Mouse (Mus musculus): ENCODE measurements at regions not wholly inside any gene's neighbourhood (a gene's known extent, or its start where the extent isn't known, plus 50 kb on each side); places are given as distances from the start of the nearest gene placed in this dataset.

DNA sequence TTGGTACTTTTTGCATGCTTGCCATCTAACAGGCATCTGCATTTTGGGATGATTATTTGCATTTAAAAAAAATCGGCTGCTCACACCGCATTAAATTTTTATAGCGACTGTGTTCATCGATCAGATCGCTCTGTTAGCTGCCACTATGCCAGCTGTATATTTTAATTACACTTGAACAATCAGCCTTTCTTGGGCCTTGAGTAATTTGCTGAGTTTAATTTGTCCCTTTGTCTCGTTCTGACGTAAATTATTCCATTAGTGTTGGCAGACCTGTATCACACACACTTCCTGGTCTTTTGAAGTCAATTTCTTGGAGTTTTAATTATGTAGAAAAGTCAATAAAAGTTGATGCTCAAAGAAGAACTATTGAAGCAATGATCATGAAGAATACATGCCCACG, 167.9 kb upstream of the Igfbp7 start:
- Histone ChIP-seq H3K4me3 (ENCODE audit: control insufficient read depth, low read depth, low read length) (no peak overlapping the region), H3K27me3 (ENCODE audit: control insufficient read depth, insufficient read depth, low read length) (no peaks in the 10 kb centered on the region), H3K27ac (ENCODE audit: control insufficient read depth, insufficient read depth, low read depth, low read length) (no peak overlapping the region), H3K36me3 (ENCODE audit: control insufficient read depth, insufficient read depth, low read length) (no peaks in the 10 kb centered on the region), H3K4me1 (ENCODE audit: control insufficient read depth, insufficient read depth, low read length) (peaks cover 2% of the 10 kb centered on the region)
- TF ChIP-seq POLR2A (IDR thresholded peaks at IDR 0.05; ENCODE audit: control insufficient read depth, low read depth, low read length) (no peak), CTCF (IDR thresholded peaks at IDR 0.05; ENCODE audit: control insufficient read depth, insufficient read depth, insufficient replicate concordance, low read depth, low read length) (no peak)

DNA sequence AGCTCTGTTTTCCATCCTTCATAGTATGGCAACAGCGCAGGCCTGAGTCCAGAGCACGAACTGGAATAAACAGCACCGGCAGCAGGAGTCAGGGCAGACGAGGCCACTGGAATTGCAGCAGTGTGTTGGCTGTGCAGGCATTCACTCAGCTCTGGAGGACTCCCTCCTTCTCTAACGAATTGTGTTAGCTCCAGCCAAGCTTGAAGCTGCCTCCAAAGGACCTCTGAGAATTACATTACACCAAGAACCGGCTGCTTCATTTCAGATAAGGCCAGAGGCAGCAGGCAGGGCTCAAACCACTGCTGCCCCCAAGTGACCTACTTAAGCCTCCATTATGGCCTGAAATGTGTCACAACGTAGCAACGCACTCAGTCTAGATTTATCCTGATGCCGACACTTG, 162.5 kb upstream of the Igfbp7 start:
- TF ChIP-seq POLR2A (IDR thresholded peaks at IDR 0.05; ENCODE audit: control insufficient read depth, low read depth, low read length) (no peak), CTCF (IDR thresholded peaks at IDR 0.05; ENCODE audit: control insufficient read depth, insufficient read depth, insufficient replicate concordance, low read depth, low read length) (no peak)
- Histone ChIP-seq H3K27me3 (ENCODE audit: control insufficient read depth, insufficient read depth, low read length) (no peaks in the 10 kb centered on the region), H3K27ac (ENCODE audit: control insufficient read depth, insufficient read depth, low read depth, low read length) (no peak overlapping the region), H3K36me3 (ENCODE audit: control insufficient read depth, insufficient read depth, low read length) (no peaks in the 10 kb centered on the region), H3K4me3 (ENCODE audit: control insufficient read depth, low read depth, low read length) (no peak overlapping the region), H3K4me1 (ENCODE audit: control insufficient read depth, insufficient read depth, low read length) (no peaks in the 10 kb centered on the region)

DNA sequence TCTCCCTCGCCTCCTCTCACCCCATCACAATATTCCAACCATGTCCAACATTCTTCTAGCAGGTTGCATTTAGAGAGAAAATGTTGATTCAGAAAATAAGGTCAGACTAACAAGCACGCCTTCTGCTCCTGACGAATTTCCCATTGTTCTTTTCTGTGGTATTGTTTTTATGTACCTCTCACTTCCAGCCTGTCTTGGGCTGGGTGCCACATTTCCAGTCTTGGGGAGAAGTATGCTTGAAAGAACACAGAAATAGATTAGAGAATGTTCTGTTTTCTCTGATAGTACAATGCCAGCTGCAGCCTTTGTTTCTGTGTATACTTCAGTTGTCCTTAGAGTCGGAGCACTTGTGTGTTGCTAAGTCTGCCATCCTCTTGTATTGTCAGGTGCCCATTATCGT, 160.3 kb upstream of the Igfbp7 start:
- no peaks in the 10 kb centered on the region for H3K36me3 ChIP-seq (ENCODE audit: control insufficient read depth, insufficient read depth, low read length)
- H3K27me3 ChIP-seq (ENCODE audit: control insufficient read depth, insufficient read depth, low read length) = no peaks in the 10 kb centered on the region
- TF ChIP-seq CTCF (IDR thresholded peaks at IDR 0.05; ENCODE audit: control insufficient read depth, insufficient read depth, insufficient replicate concordance, low read depth, low read length) (no peak), POLR2A (IDR thresholded peaks at IDR 0.05; ENCODE audit: control insufficient read depth, low read depth, low read length) (no peak)

DNA sequence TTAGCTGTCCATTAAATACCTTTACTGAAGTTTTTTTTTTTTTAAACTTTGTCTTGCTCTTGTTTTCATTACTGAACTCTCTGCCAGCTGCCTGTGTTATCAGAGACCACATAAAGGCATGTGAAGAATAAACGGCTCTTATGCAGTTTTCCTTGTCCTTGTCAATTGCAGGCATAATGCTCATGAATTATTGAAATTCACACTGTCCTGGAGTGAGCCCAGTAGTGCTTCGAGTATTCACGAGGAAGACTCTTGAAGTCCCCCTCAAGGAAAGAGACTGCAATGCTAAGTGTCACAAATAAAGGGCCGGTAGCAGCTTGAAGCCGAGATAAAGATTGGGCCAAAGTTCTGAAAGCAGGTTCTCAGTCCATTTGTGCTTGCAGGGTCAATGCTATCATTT, 144.7 kb upstream of the Igfbp7 start:
- no peaks in the 10 kb centered on the region for H3K4me1 ChIP-seq (ENCODE audit: control insufficient read depth, insufficient read depth, low read length)
- no peak overlapping the region for H3K27ac ChIP-seq (ENCODE audit: control insufficient read depth, insufficient read depth, low read depth, low read length)
- H3K4me3 ChIP-seq (ENCODE audit: control insufficient read depth, low read depth, low read length) = no peak overlapping the region
- no peaks in the 10 kb centered on the region for H3K36me3 ChIP-seq (ENCODE audit: control insufficient read depth, insufficient read depth, low read length)
- TF ChIP-seq POLR2A (IDR thresholded peaks at IDR 0.05; ENCODE audit: control insufficient read depth, low read depth, low read length) (no peak), CTCF (IDR thresholded peaks at IDR 0.05; ENCODE audit: control insufficient read depth, insufficient read depth, insufficient replicate concordance, low read depth, low read length) (no peak)
- H3K27me3 ChIP-seq (ENCODE audit: control insufficient read depth, insufficient read depth, low read length) = no peaks in the 10 kb centered on the region

More for the DNA sequence above, 160.3 kb upstream of the Igfbp7 start:
- H3K4me1 ChIP-seq (ENCODE audit: control insufficient read depth, insufficient read depth, low read length) = no peaks in the 10 kb centered on the region
- H3K27ac ChIP-seq (ENCODE audit: control insufficient read depth, insufficient read depth, low read depth, low read length) = no peak overlapping the region
- no peak overlapping the region for H3K4me3 ChIP-seq (ENCODE audit: control insufficient read depth, low read depth, low read length)

DNA sequence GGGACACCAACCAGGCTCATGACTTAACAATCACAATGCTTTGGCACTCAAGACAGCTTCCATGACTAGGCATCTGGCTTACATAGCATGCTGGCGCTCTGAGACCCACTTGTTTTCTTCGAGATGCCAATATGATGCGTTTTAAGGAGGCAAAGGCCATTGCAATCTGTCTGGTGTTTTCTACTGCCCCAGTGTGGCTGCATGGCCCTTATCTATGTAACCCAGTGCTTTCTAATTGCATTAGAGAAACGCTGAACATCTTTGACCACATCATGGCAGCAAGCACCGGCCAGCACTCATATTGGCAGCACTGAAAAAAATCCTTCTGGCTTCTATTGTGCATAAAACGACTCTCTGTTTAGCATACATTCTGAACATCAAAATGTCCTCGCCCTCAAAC, 144.2 kb upstream of the Igfbp7 start:
- no peaks in the 10 kb centered on the region for H3K36me3 ChIP-seq (ENCODE audit: control insufficient read depth, insufficient read depth, low read length)
- no peak overlapping the region for H3K4me3 ChIP-seq (ENCODE audit: control insufficient read depth, low read depth, low read length)
- no peaks in the 10 kb centered on the region for H3K4me1 ChIP-seq (ENCODE audit: control insufficient read depth, insufficient read depth, low read length)
- H3K27ac ChIP-seq (ENCODE audit: control insufficient read depth, insufficient read depth, low read depth, low read length) = no peak overlapping the region
- TF ChIP-seq POLR2A (IDR thresholded peaks at IDR 0.05; ENCODE audit: control insufficient read depth, low read depth, low read length) = no peak
- TF ChIP-seq CTCF (IDR thresholded peaks at IDR 0.05; ENCODE audit: control insufficient read depth, insufficient read depth, insufficient replicate concordance, low read depth, low read length) = no peak
- H3K27me3 ChIP-seq (ENCODE audit: control insufficient read depth, insufficient read depth, low read length) = no peaks in the 10 kb centered on the region

DNA sequence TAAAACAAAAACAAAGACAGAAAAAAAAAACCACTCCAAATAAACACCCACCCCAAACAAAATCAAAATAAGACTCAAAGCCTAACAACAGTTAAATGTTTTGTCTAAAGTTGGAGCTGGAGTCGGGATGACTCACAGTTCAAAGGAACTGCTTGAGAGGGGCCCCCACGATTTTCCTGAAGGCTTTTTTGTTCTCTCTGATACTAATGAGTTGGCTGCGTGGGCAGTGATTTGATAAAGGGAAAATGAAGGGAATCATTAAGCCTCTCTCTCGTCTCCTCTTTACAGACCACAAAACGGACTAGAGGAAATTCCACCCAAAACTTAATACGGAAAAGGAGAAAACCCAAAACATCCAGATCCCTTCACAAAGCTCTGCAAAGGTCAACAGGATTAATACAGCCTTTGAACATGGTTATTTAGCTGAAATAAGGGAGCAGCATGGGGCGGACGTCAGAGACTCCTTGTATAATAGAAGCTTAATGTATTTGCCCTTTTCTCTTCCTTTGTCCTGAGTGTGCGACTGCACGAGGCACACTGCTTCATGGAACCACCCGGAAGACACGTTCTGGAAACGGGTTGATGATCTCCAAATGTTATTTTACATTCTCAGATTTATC, 138.3 kb upstream of the Igfbp7 start:
- Histone ChIP-seq H3K36me3 (ENCODE audit: control insufficient read depth, insufficient read depth, low read length) (no peaks in the 10 kb centered on the region), H3K4me1 (ENCODE audit: control insufficient read depth, insufficient read depth, low read length) (no peaks in the 10 kb centered on the region), H3K27me3 (ENCODE audit: control insufficient read depth, insufficient read depth, low read length) (no peaks in the 10 kb centered on the region), H3K27ac (ENCODE audit: control insufficient read depth, insufficient read depth, low read depth, low read length) (no peak overlapping the region), H3K4me3 (ENCODE audit: control insufficient read depth, low read depth, low read length) (no peak overlapping the region)
- TF ChIP-seq CTCF (IDR thresholded peaks at IDR 0.05; ENCODE audit: control insufficient read depth, insufficient read depth, insufficient replicate concordance, low read depth, low read length) (no peak), POLR2A (IDR thresholded peaks at IDR 0.05; ENCODE audit: control insufficient read depth, low read depth, low read length) (no peak)

DNA sequence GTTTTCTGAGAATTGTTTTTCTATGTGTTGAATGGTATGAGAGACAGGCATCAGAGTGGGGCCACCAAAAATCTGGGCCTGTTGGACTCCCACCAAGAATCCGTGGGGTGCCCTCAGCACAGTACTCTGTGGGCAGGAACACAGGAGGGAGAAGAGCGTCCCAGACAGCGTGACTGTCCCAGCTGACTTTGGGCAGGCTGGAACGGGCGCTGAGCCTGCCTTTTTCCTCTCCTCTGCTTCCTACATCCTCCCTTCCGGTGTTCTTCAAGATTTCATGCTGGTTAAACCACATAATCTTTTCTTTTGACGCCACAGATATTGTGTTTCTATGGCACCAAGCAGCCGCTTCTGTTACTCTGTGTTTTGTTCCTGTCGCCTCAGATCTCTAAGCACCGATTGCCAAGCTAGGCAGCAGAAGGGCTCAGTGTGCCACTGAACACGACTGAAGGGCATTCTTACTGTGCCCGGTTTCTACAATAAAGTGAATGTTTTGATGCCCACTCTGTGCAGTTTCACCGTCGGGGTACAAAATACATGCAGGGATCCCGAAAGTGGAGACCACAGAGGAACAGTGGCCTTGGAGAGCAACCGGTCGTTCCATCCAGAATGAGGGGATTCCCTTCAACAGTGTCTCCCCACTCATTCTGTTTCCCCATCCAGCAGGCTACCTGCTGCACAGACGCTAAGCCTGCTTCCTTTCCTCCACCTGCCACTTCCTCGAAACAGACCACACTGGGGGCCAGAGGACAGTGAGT, 124.6 kb upstream of the Igfbp7 start:
- H3K27ac ChIP-seq (ENCODE audit: control insufficient read depth, insufficient read depth, low read depth, low read length) = no peak overlapping the region
- no peaks in the 10 kb centered on the region for H3K27me3 ChIP-seq (ENCODE audit: control insufficient read depth, insufficient read depth, low read length)
- H3K4me3 ChIP-seq (ENCODE audit: control insufficient read depth, low read depth, low read length) = no peak overlapping the region
- TF ChIP-seq CTCF (IDR thresholded peaks at IDR 0.05; ENCODE audit: control insufficient read depth, insufficient read depth, insufficient replicate concordance, low read depth, low read length) (no peak), POLR2A (IDR thresholded peaks at IDR 0.05; ENCODE audit: control insufficient read depth, low read depth, low read length) (no peak)
- no peaks in the 10 kb centered on the region; the same call in 1 of the 2 replicates for H3K4me1 ChIP-seq (ENCODE audit: control insufficient read depth, insufficient read depth, low read length)
- H3K36me3 ChIP-seq (ENCODE audit: control insufficient read depth, insufficient read depth, low read length) = no peaks in the 10 kb centered on the region
